Mouse (Mus musculus) liver, postnatal 0 days (tissue): Measurements from ENCODE around the gene Ak5. TPM values are rescaled to one million over a fixed set of nuclear protein-coding genes. Genes with fewer than 3 reads are reported as not detected.

Experiments used
- ATAC-seq: fragments of 200-750 bp; cut with Nextera tagmentation; 2 replicates; pipeline ENCODE4 v1.8.0; 2017; ENCODE audit warnings: mild to moderate bottlenecking, moderate library complexity
- DNase-seq: peaks from one replicate; pipeline ENCODE4 v3.0.0-alpha.2; 2016
- H3K27ac ChIP-seq: fragments of 300-500 bp; sonication (generic); 2 replicates; pipeline ENCODE4 v1.5.1; 2014; ENCODE audit warnings: antibody characterized with exemption, moderate library complexity, mild to moderate bottlenecking, low read depth
- H3K27me3 ChIP-seq: fragments of 300-500 bp; sonication (generic); 2 replicates; pipeline ENCODE4 v1.6.1; 2014; ENCODE audit warnings: low read length, control low read depth, mixed read lengths; ENCODE audit not compliant: insufficient read depth
- H3K36me3 ChIP-seq: fragments of 300-500 bp; sonication (generic); replicated peaks from 2 replicates; pipeline ENCODE4 v1.6.1; 2014; ENCODE audit warnings: mild to moderate bottlenecking, control low read depth, low read length, moderate library complexity, mixed read lengths; ENCODE audit not compliant: insufficient read depth
- H3K4me1 ChIP-seq: fragments of 300-500 bp; sonication (generic); 2 replicates; pipeline ENCODE4 v1.6.1; 2014; ENCODE audit warnings: antibody characterized with exemption, mild to moderate bottlenecking, control low read depth; ENCODE audit not compliant: insufficient read depth
- H3K4me2 ChIP-seq: fragments of 300-500 bp; sonication (generic); 2 replicates; pipeline ENCODE4 v1.6.1; 2014; ENCODE audit warnings: low read depth, mild to moderate bottlenecking, low read length, moderate library complexity, mixed read lengths
- H3K4me3 ChIP-seq: fragments of 300-500 bp; sonication (generic); 2 replicates; pipeline ENCODE4 v1.5.1; 2014; ENCODE audit warnings: low read depth, low read length
- H3K9ac ChIP-seq: fragments of 300-500 bp; sonication (generic); replicated peaks from 2 replicates; pipeline ENCODE4 v1.6.1; 2014; ENCODE audit warnings: mild to moderate bottlenecking, moderate library complexity
- H3K9me3 ChIP-seq: fragments of 300-500 bp; sonication (generic); 2 replicates; pipeline ENCODE4 v1.6.1; 2016; ENCODE audit warnings: mild to moderate bottlenecking, control low read depth, low read length, mixed read lengths
- CTCF ChIP-seq: sonication (generic); IDR thresholded peaks from 2 replicates; pipeline ENCODE4 v1.5.1; 2016; ENCODE audit warnings: antibody characterized with exemption, low read depth
- EP300 ChIP-seq: IDR thresholded peaks from 2 replicates; pipeline ENCODE4 v1.6.1; 2016; ENCODE audit warnings: antibody characterized with exemption, low read depth, mild to moderate bottlenecking
- WGBS: fragments of 180-500 bp; shearing (Covaris S2); extraction: QIAGEN DNeasy Blood & Tissue Kit; methylation state at CpG from one replicate; pipeline ENCODE4 v1.1.7; 2014; ENCODE audit not compliant: insufficient replicate concordance; 5-methylcytosine and 5-hydroxymethylcytosine counted together
- polyA plus RNA-seq: library from polyadenylated mRNA; unstranded; fragments of >200 nt; fragmentation: Nextera tagmentation; extraction: Ambion mirVana; gene quantifications from 2 replicates; pipeline ENCODE4 v1.2.1, GENCODE M21; 2015

The Ak5 gene
- polyA plus RNA-seq, 1 experiment from 2014 or later: 0.11 TPM

- H3K27ac ChIP-seq: no peak overlapping the region
- 68% methylated on average over 5 of the region's 5 CpGs for WGBS
- H3K4me1 ChIP-seq: no peaks in the 10 kb centered on the region
- no peaks in the 10 kb centered on the region for H3K36me3 ChIP-seq
- no peak overlapping the region for H3K4me3 ChIP-seq
- ATAC-seq (no peak), DNase-seq (no peak)
- TF ChIP-seq CTCF (no peak), EP300 (no peak)
- H3K9me3 ChIP-seq: no peaks in the 10 kb centered on the region
- H3K27me3 ChIP-seq: no peaks in the 10 kb centered on the region
- no peak overlapping the region for H3K9ac ChIP-seq
- no peak overlapping the region for H3K4me2 ChIP-seq
These were observed 137.8 kb downstream of the Ak5 start for GRCm38 (mm10) chr3:152530344-152530743.

GRCm38 (mm10) chr3:152529058-152529972 is 138.8 kb downstream of the Ak5 start:
- H3K9ac ChIP-seq: no peak overlapping the region

GRCm38 (mm10) chr3:152526721-152527120 is 141.4 kb downstream of the Ak5 start:
- Histone ChIP-seq H3K27me3 (no peaks in the 10 kb centered on the region), H3K4me1 (no peaks in the 10 kb centered on the region), H3K4me3 (no peak overlapping the region), H3K9ac (no peak overlapping the region), H3K36me3 (no peaks in the 10 kb centered on the region), H3K9me3 (no peaks in the 10 kb centered on the region), H3K27ac (no peak overlapping the region), H3K4me2 (no peak overlapping the region)
- WGBS: 74% methylated on average over 8 of the region's 8 CpGs
- TF ChIP-seq CTCF (no peak), EP300 (no peak)
- ATAC-seq (no peak), DNase-seq (no peak)

More at GRCm38 (mm10) chr3:152529058-152529972, 138.8 kb downstream of the Ak5 start:
- no peaks in the 10 kb centered on the region for H3K27me3 ChIP-seq
- no peak overlapping the region for H3K27ac ChIP-seq
- ATAC-seq: no peak
- no peak overlapping the region for H3K4me3 ChIP-seq
- DNase-seq: no peak
- no peaks in the 10 kb centered on the region for H3K4me1 ChIP-seq
- TF ChIP-seq EP300 (no peak), CTCF (no peak)
- no peak overlapping the region for H3K4me2 ChIP-seq
- 53% methylated on average over 11 of the region's 11 CpGs for WGBS
- no peaks in the 10 kb centered on the region for H3K36me3 ChIP-seq
- no peaks in the 10 kb centered on the region for H3K9me3 ChIP-seq

GRCm38 (mm10) chr3:152523315-152523638 is 144.9 kb downstream of the Ak5 start:
- WGBS: 72% methylated on average over 4 of the region's 4 CpGs
- H3K4me1 ChIP-seq: no peaks in the 10 kb centered on the region
- no peak for ATAC-seq

GRCm38 (mm10) chr3:152522634-152523314 is 145.4 kb downstream of the Ak5 start:
- Histone ChIP-seq H3K36me3 (no peaks in the 10 kb centered on the region), H3K27ac (no peak overlapping the region), H3K27me3 (no peaks in the 10 kb centered on the region), H3K9ac (no peak overlapping the region), H3K4me1 (no peaks in the 10 kb centered on the region), H3K4me3 (no peak overlapping the region), H3K4me2 (no peak overlapping the region), H3K9me3 (no peaks in the 10 kb centered on the region)
- no peak for ATAC-seq
- DNase-seq: no peak
- TF ChIP-seq CTCF: no peak
- no peak for TF ChIP-seq EP300
- WGBS: 73% methylated on average over 6 of the region's 6 CpGs

More at GRCm38 (mm10) chr3:152523315-152523638, 144.9 kb downstream of the Ak5 start:
- Histone ChIP-seq H3K9ac (no peak overlapping the region), H3K36me3 (no peaks in the 10 kb centered on the region), H3K4me2 (no peak overlapping the region), H3K4me3 (no peak overlapping the region), H3K27ac (no peak overlapping the region), H3K27me3 (no peaks in the 10 kb centered on the region), H3K9me3 (no peaks in the 10 kb centered on the region)
- no peak for DNase-seq
- no peak for TF ChIP-seq EP300
- TF ChIP-seq CTCF: no peak

- Histone ChIP-seq H3K27ac (no peak overlapping the region), H3K9ac (no peak overlapping the region), H3K9me3 (no peaks in the 10 kb centered on the region), H3K36me3 (no peaks in the 10 kb centered on the region), H3K4me3 (no peak overlapping the region), H3K4me1 (no peaks in the 10 kb centered on the region), H3K4me2 (no peak overlapping the region), H3K27me3 (no peaks in the 10 kb centered on the region)
- TF ChIP-seq EP300: no peak
- TF ChIP-seq CTCF: no peak
- DNase-seq (no peak), ATAC-seq (no peak)
- WGBS: 79% methylated on average over 7 of the region's 7 CpGs
These were observed 147.1 kb downstream of the Ak5 start for GRCm38 (mm10) chr3:152521054-152521453.
